Mouse (Mus musculus) cortical plate, adult 2 months (tissue): ENCODE results near the gene Dnajc4.

ENCODE experiments used
- CTCF ChIP-seq: fragments of 200-500 bp; IDR thresholded peaks from 2 replicates; pipeline ENCODE4 v1.5.1; 2011; ENCODE audit warnings: mild to moderate bottlenecking, control low read depth, low read length; ENCODE audit not compliant: insufficient read depth; ENCODE audit errors: extremely low read depth
- POLR2A ChIP-seq: fragments of 200-500 bp; IDR thresholded peaks from 2 replicates; pipeline ENCODE4 v1.6.1; 2011; ENCODE audit warnings: mild to moderate bottlenecking, low read length, control low read depth; ENCODE audit not compliant: insufficient read depth; ENCODE audit errors: extremely low read depth

- no peak for TF ChIP-seq CTCF
- TF ChIP-seq POLR2A, result peak; percentile 62; the same call in 1 of the 2 replicates
Observed at GRCm38 (mm10) chr19:6942249-6942691, 50.1 kb downstream of the Dnajc4 start, which contains the start of gene Gpr137.
